Mouse (Mus musculus): ENCODE data around the gene Rbl1. TPM values are rescaled to one million over a fixed set of nuclear protein-coding genes. Genes with fewer than 3 reads are reported as not detected.

Rbl1 gene
- total and polyA plus RNA-seq, 3 experiments = 14.9 to 27.4 (median 21.9) TPM

GRCm38 (mm10) chr2:157156079-157156478 is 48.3 kb downstream of the Rbl1 start:
- H3K4me3 ChIP-seq (replicated peaks in 1 of 3; ENCODE audit: low read depth in 2 of 3, low read length in 2 of 3, poor library complexity in 1 of 3) = no peak overlapping the region
- DNase-seq (ENCODE audit: extremely low read depth) = no peak
- peaks cover 43 to 75% of the 10 kb centered on the region in 2 experiments for H3K36me3 ChIP-seq (replicated peaks in 1 of 2; ENCODE audit: control insufficient read depth in 1 of 2, insufficient read depth in 1 of 2, low read length in 1 of 2)
- no peaks in the 10 kb centered on the region for H3K9me3 ChIP-seq (replicated peaks; ENCODE audit: low read length)
- no peak overlapping the region for H3K4me2 ChIP-seq (ENCODE audit: insufficient read depth, low read depth, poor library complexity, severe bottlenecking)
- H3K27ac ChIP-seq (ENCODE audit: insufficient read depth, low read depth) = no peak overlapping the region
- no peak overlapping the region for H3K9ac ChIP-seq (ENCODE audit: insufficient read depth, low read depth)
- H3K27me3 ChIP-seq (replicated peaks) = no peaks in the 10 kb centered on the region
- TF ChIP-seq ZKSCAN1 (IDR thresholded peaks at IDR 0.05; ENCODE audit: borderline replicate concordance, low read depth, low read length) = no peak
- no peak for TF ChIP-seq IRF4 (IDR thresholded peaks at IDR 0.05; ENCODE audit: low read depth, low read length)
- no peak for TF ChIP-seq UBTF (IDR thresholded peaks at IDR 0.05; ENCODE audit: low read depth, low read length)
- TF ChIP-seq MAFK (IDR thresholded peaks at IDR 0.05; ENCODE audit: insufficient replicate concordance, low read length) = no peak
- no peak for TF ChIP-seq MYC (IDR thresholded peaks at IDR 0.05; ENCODE audit: low read depth, low read length)
- TF ChIP-seq KAT2A (IDR thresholded peaks at IDR 0.05; ENCODE audit: insufficient replicate concordance, low read length) = no peak
- no peak for TF ChIP-seq SMC3 (IDR thresholded peaks at IDR 0.05; ENCODE audit: low read depth, low read length)
- no peak for TF ChIP-seq PAX5 (IDR thresholded peaks at IDR 0.05; ENCODE audit: low read length)
- no peak for TF ChIP-seq USF1 (IDR thresholded peaks at IDR 0.05; ENCODE audit: low read depth, low read length)
- in situ Hi-C loops (cut with MboI; ENCODE audit: low pct_ligation_motif_present, low pct_unique_long_range_greater_than_20kb, low sequenced_read_pairs) (no loop called here), dilution Hi-C loops (cut with MboI; ENCODE audit: extremely low pct_ligation_motif_present, extremely low pct_unique_long_range_greater_than_20kb, low sequenced_read_pairs) (no loop called here)
- H3K79me2 ChIP-seq (replicated peaks; ENCODE audit: control insufficient read depth, extremely low read depth, insufficient read depth, poor library complexity, severe bottlenecking) = no peaks in the 10 kb centered on the region
- H3K4me1 ChIP-seq (ENCODE audit: control insufficient read depth in 1 of 2, insufficient read depth in 2 of 2) = 0 out of 4 replicates have a peak, but pooled peaks cover 0 to 6% of the 10 kb centered on the region in 2 experiments

- Histone ChIP-seq H3K36me3 (replicated peaks in 1 of 2; ENCODE audit: control insufficient read depth in 1 of 2, insufficient read depth in 1 of 2, low read length in 1 of 2) (peaks cover 45 to 77% of the 10 kb centered on the region in 2 experiments), H3K9me3 (replicated peaks; ENCODE audit: low read length) (no peaks in the 10 kb centered on the region), H3K79me2 (replicated peaks; ENCODE audit: control insufficient read depth, extremely low read depth, insufficient read depth, poor library complexity, severe bottlenecking) (no peaks in the 10 kb centered on the region), H3K9ac (ENCODE audit: insufficient read depth, low read depth) (no peak overlapping the region), H3K27me3 (replicated peaks) (no peaks in the 10 kb centered on the region), H3K4me2 (ENCODE audit: insufficient read depth, low read depth, poor library complexity, severe bottlenecking) (no peak overlapping the region), H3K4me3 (replicated peaks in 1 of 3; ENCODE audit: low read depth in 2 of 3, low read length in 2 of 3, poor library complexity in 1 of 3) (no peak overlapping the region), H3K27ac (ENCODE audit: insufficient read depth, low read depth) (no peak overlapping the region), H3K4me1 (ENCODE audit: control insufficient read depth in 1 of 2, insufficient read depth in 2 of 2) (0 out of 4 replicates have a peak, but pooled peaks cover 0 to 6% of the 10 kb centered on the region in 2 experiments)
- no peak for DNase-seq (ENCODE audit: extremely low read depth)
- TF ChIP-seq NRF1 (IDR thresholded peaks at IDR 0.05; ENCODE audit: low read depth, low read length) (no peak), MAX (IDR thresholded peaks at IDR 0.05; ENCODE audit: low read length) (no peak), CTCF (conservative IDR thresholded peaks at IDR 0.05 in 1 of 2, IDR thresholded peaks at IDR 0.05 in 1 of 2; ENCODE audit: low read depth in 2 of 2, low read length in 2 of 2) (no peak), MAFK (IDR thresholded peaks at IDR 0.05; ENCODE audit: insufficient replicate concordance, low read length) (no peak), ZNF384 (IDR thresholded peaks at IDR 0.05; ENCODE audit: low read depth, low read length) (no peak), MYC (IDR thresholded peaks at IDR 0.05; ENCODE audit: low read depth, low read length) (no peak), MAZ (IDR thresholded peaks at IDR 0.05; ENCODE audit: low read depth, low read length) (no peak), ZC3H11A (IDR thresholded peaks at IDR 0.05; ENCODE audit: low read depth, low read length) (no peak), CHD2 (IDR thresholded peaks at IDR 0.05; ENCODE audit: low read length) (no peak), JUND (conservative IDR thresholded peaks at IDR 0.05; ENCODE audit: low read depth, low read length) (no peak), TCF12 (IDR thresholded peaks at IDR 0.05; ENCODE audit: low read depth, low read length) (no peak), NELFE (IDR thresholded peaks at IDR 0.05; ENCODE audit: low read depth, low read length) (no peak), POLR2AphosphoS2 (IDR thresholded peaks at IDR 0.05; ENCODE audit: low read depth, low read length) (no peak)
- in situ Hi-C loops (cut with MboI; ENCODE audit: low pct_ligation_motif_present, low pct_unique_long_range_greater_than_20kb, low sequenced_read_pairs) (no loop called here), dilution Hi-C loops (cut with MboI; ENCODE audit: extremely low pct_ligation_motif_present, extremely low pct_unique_long_range_greater_than_20kb, low sequenced_read_pairs) (no loop called here)
Observed at GRCm38 (mm10) chr2:157153235-157153634, 51.1 kb downstream of the Rbl1 start.

All from CH12.LX (cell line).